Mouse (Mus musculus) bone marrow, adult 2 months (tissue): ENCODE results near the gene Ttc6. TPM values are rescaled to one million over a fixed set of nuclear protein-coding genes. Genes with fewer than 3 reads are reported as not detected.

Experiments
- H3K27ac ChIP-seq: fragments of 200-500 bp; 2 replicates; pipeline ENCODE4 v1.5.1; 2012; ENCODE audit warnings: low read depth, mild to moderate bottlenecking, control low read depth, inconsistent platforms, low read length; ENCODE audit not compliant: control insufficient read depth, poor library complexity, insufficient read depth
- H3K4me1 ChIP-seq: fragments of 200-500 bp; 2 replicates; pipeline ENCODE4 v1.6.1; 2011; ENCODE audit warnings: low read length; ENCODE audit not compliant: control insufficient read depth, insufficient read depth
- H3K4me3 ChIP-seq: fragments of 200-500 bp; replicated peaks from 2 replicates; pipeline ENCODE3; 2011; ENCODE audit warnings: mild to moderate bottlenecking, low read depth, low read length, control low read depth; ENCODE audit not compliant: control insufficient read depth
- CTCF ChIP-seq: fragments of 200-500 bp; IDR thresholded peaks from 2 replicates; pipeline ENCODE4 v1.5.1; 2011; ENCODE audit warnings: low read length, control low read depth; ENCODE audit not compliant: control insufficient read depth, insufficient read depth
- POLR2A ChIP-seq: fragments of 200-500 bp; IDR thresholded peaks from 2 replicates; pipeline ENCODE4 v1.6.1; 2011; ENCODE audit warnings: low read depth, mild to moderate bottlenecking, control low read depth, low read length, borderline replicate concordance; ENCODE audit not compliant: control insufficient read depth
- WGBS: fragments of 180-500 bp; shearing (Covaris S2); methylation state at CpG from one replicate; pipeline ENCODE4 v1.1.7; 2018; 5-methylcytosine and 5-hydroxymethylcytosine counted together
- polyA plus RNA-seq: library from polyadenylated mRNA; stranded (reverse); fragments of >200 nt; gene quantifications from 2 replicates; pipeline ENCODE4 v1.2.4, GENCODE M21; 2011; ENCODE audit warnings: low replicate concordance; ENCODE audit not compliant: missing spikeins, insufficient read depth, insufficient read length

Ttc6 gene
- polyA plus RNA-seq, 1 experiment, result not detected

- no peak overlapping the region for H3K4me3 ChIP-seq
- no peak overlapping the region for H3K27ac ChIP-seq
- no peaks in the 10 kb centered on the region for H3K4me1 ChIP-seq
- no peak for TF ChIP-seq POLR2A
- no peak for TF ChIP-seq CTCF
- 88% methylated on average over 7 of the region's 7 CpGs for WGBS
Measured at GRCm38 (mm10) chr12:57623264-57623663, 59.4 kb downstream of the Ttc6 start.

- no peaks in the 10 kb centered on the region for H3K4me1 ChIP-seq
- no peak overlapping the region for H3K4me3 ChIP-seq
- H3K27ac ChIP-seq, result no peak overlapping the region
- 50% methylated on average over 4 of the region's 4 CpGs for WGBS
- TF ChIP-seq CTCF (no peak), POLR2A (no peak)
Measured at GRCm38 (mm10) chr12:57624011-57624608, 60.2 kb downstream of the Ttc6 start.

DNA sequence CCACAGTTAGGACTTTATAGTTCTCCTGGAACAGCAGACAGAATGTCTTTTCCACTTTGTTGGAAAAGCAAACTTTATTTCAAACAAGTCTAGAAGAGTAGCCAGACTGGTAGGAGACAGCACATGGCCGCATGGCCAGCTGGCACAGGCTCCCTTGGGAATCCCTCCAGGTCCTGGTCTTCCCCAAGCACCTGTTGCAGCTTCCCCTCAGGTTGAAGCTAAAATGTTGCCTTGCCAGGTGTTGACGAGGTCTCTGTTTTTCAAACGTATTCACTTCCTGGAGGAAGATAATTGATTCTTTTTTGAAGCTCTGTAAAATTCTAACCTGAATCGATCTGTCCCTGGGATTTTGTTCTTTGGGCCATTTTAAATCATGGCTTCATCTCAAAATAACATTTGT is 86.1 kb downstream of the Ttc6 start:
- no peak overlapping the region for H3K4me3 ChIP-seq
- no peak for TF ChIP-seq POLR2A
- no peak for TF ChIP-seq CTCF
- 68% methylated on average over 4 of the region's 4 CpGs for WGBS
- no peak overlapping the region for H3K27ac ChIP-seq
- no peaks in the 10 kb centered on the region for H3K4me1 ChIP-seq

GRCm38 (mm10) chr12:57650677-57651076 is 86.8 kb downstream of the Ttc6 start:
- TF ChIP-seq CTCF, result no peak
- TF ChIP-seq POLR2A, result no peak
- H3K27ac ChIP-seq, result no peak overlapping the region
- H3K4me1 ChIP-seq, result no peaks in the 10 kb centered on the region
- WGBS, result 76% methylated on average over 8 of the region's 8 CpGs
- no peak overlapping the region for H3K4me3 ChIP-seq

- no peak overlapping the region for H3K4me3 ChIP-seq
- no peak for TF ChIP-seq POLR2A
- TF ChIP-seq CTCF, result no peak
- no peaks in the 10 kb centered on the region for H3K4me1 ChIP-seq
- WGBS, result 40% methylated on average over 10 of the region's 10 CpGs
- no peak overlapping the region for H3K27ac ChIP-seq
Measured at GRCm38 (mm10) chr12:57662986-57663674, 99.2 kb downstream of the Ttc6 start.

- TF ChIP-seq CTCF, result no peak
- no peak for TF ChIP-seq POLR2A
- Histone ChIP-seq H3K27ac (no peak overlapping the region), H3K4me3 (no peak overlapping the region), H3K4me1 (no peaks in the 10 kb centered on the region)
- 62% methylated on average over 2 of the region's 2 CpGs for WGBS
Measured at GRCm38 (mm10) chr12:57672414-57672813, 108.5 kb downstream of the Ttc6 start.

GRCm38 (mm10) chr12:57684967-57685423 is 121.1 kb downstream of the Ttc6 start:
- 12% methylated on average over 9 of the region's 9 CpGs for WGBS
- Histone ChIP-seq H3K27ac (no peak overlapping the region), H3K4me1 (no peaks in the 10 kb centered on the region), H3K4me3 (no peak overlapping the region)
- TF ChIP-seq CTCF (no peak), POLR2A (no peak)

DNA sequence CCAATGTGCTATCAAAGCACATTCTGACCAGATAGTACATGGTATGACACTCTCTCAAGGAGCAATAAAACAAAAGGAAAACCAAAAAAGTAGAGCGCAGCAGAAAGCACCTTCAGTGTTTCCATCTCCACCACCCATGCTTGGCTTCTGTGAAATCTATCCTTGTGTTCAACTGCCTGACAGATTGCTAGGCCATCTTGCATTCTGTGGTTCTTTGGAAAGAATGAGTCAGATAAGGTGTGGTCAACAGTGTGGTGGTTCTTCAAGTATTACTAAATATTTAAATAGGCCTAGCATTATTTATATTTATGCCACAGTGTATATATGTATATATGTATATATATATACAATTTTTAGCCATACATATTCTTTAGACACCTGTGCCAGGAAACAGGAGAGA is 146.1 kb downstream of the Ttc6 start:
- Histone ChIP-seq H3K4me3 (no peak overlapping the region), H3K27ac (no peak overlapping the region)
- WGBS, result 74% methylated on average over 1 of the region's 1 CpGs

More for the DNA sequence above, 146.1 kb downstream of the Ttc6 start:
- no peaks in the 10 kb centered on the region for H3K4me1 ChIP-seq
- TF ChIP-seq CTCF, result no peak
